Mouse (Mus musculus): ENCODE results near the gene Swsap1. TPM values are rescaled to one million over a fixed set of nuclear protein-coding genes. Genes with fewer than 3 reads are reported as not detected.

Swsap1 gene
- polyA plus RNA-seq, 1 experiment from 2014 or later: 4.9 TPM

DNA sequence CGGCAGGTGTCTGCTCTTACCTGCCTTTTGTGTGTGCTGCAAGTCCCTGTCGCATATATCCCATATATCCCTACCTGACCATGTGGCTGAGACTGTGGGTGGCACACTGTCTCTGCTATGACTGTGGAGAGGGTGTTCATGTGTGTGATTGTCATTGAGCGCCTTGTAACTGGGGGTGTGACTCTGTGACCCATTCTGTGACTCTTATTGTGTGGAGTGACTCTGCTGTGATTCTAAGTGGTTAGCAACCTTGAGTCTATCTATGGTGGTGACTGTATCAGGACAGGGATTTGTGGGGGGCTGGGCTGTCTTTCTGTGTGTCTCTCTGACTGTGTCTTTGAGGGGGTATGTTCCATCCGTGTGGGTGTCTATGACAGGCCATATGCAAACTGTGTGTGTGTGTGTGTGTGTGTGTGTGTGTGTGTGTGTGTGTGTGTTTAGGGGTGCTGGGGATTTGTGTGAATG, 17.8 kb upstream of the Swsap1 start:
- Histone ChIP-seq H3K4me3 (peak overlapping the region; percentile 61), H3K36me3 (peaks cover 7% of the 10 kb centered on the region; the same call in 1 of the 2 replicates), H3K4me1 (peaks cover 11% of the 10 kb centered on the region), H3K27me3 (peaks cover 3% of the 10 kb centered on the region; the same call in 1 of the 2 replicates), H3K27ac (no peak overlapping the region), H3K9me3 (no peaks in the 10 kb centered on the region), H3K4me2 (replicated peaks) (peak overlapping the region; percentile 75), H3K9ac (no peak overlapping the region)
- no peak for ATAC-seq (ENCODE audit: low FRiP score, low read depth)
- WGBS: 84% methylated on average over 4 of the region's 4 CpGs

DNA sequence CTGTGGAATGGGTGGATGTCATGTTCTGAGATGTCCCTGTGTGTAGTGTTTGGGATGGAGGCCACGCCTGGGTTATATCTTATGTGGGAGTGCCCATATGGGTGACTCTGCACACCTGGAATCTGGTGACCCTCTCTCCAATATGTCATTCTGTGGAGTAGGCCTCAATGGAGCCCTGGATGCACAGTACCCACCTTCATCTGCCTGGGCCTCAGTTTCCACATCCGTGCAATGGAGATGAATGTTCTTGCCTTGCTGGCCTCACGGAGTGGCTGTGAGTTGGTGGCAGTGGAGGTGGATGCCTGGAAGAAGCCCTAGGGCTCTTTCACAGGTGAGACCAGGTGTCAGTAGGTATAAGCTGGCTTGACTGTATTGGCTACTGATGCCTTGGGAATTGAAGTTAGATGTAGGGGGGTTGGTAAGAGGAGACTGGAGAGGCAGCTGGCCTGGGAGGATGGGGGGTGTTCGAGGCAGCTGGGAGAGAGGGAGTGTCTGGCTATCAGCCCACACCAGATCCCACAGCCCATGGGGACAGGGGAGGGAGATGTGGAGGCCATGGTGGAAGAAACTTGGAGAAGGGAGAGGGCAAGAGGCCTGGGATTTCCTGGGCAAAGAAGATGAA, 17.2 kb upstream of the Swsap1 start:
- Histone ChIP-seq H3K9me3 (no peaks in the 10 kb centered on the region), H3K27ac (no peak overlapping the region), H3K36me3 (peaks cover 7% of the 10 kb centered on the region; the same call in 1 of the 2 replicates), H3K27me3 (peaks cover 6% of the 10 kb centered on the region), H3K4me2 (replicated peaks) (no peak overlapping the region), H3K4me3 (no peak overlapping the region), H3K9ac (no peak overlapping the region), H3K4me1 (peaks cover 11% of the 10 kb centered on the region)
- no peak for ATAC-seq (ENCODE audit: low FRiP score, low read depth)
- 83% methylated on average over 4 of the region's 4 CpGs for WGBS

DNA sequence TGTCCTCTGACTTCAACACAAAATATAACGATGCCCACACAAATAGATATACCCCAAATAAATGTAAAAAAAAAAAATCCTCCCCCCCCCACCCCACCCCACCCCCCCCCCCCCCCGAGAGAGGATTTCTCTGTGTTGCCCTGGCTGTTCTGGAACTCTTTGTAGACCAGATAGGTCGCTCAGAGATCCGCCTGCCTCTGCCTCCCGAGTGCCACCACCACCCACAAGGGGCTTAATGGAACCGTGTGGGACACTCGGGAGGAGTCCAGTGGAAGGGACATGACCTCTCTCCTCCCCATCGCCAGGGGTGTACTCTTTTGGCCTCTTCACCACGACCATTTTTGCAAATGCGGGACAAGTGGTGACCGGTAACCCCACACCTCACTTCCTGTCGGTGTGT, 12.5 kb upstream of the Swsap1 start:
- H3K36me3 ChIP-seq: peaks cover 7% of the 10 kb centered on the region; the same call in 1 of the 2 replicates
- H3K9me3 ChIP-seq: no peaks in the 10 kb centered on the region
- no peak overlapping the region for H3K27ac ChIP-seq
- no peak overlapping the region for H3K4me2 ChIP-seq (replicated peaks)
- peaks cover 37% of the 10 kb centered on the region for H3K27me3 ChIP-seq
- no peak for ATAC-seq (ENCODE audit: low FRiP score, low read depth)
- peaks cover 4% of the 10 kb centered on the region for H3K4me1 ChIP-seq
- H3K4me3 ChIP-seq: no peak overlapping the region
- WGBS: 74% methylated on average over 12 of the region's 12 CpGs
- H3K9ac ChIP-seq: no peak overlapping the region

DNA sequence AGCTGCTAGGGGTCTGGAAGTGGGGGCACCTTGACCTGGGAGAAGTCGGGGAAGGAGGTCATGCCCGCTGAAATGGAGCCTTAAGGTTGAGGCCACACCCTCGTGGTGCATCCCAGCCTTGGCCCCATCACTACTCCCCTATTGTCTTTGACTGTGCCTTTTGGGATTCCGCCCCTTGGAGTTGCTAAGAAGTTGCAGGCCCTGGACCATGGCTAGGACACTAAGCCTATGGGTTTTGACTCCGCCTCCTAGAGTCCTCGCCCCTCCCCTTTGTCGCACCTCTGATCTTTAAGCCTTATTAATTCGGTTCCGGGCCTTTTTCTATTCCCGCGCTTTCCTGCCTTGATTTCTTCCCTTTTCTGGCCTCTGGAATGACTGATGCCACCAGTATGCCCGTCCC, 11.9 kb upstream of the Swsap1 start:
- Histone ChIP-seq H3K4me3 (no peak overlapping the region), H3K36me3 (peaks cover 7% of the 10 kb centered on the region; the same call in 1 of the 2 replicates), H3K4me2 (replicated peaks) (no peak overlapping the region), H3K9ac (no peak overlapping the region), H3K9me3 (no peaks in the 10 kb centered on the region), H3K27me3 (peaks cover 43% of the 10 kb centered on the region), H3K27ac (no peak overlapping the region), H3K4me1 (peaks cover 4% of the 10 kb centered on the region)
- no peak for ATAC-seq (ENCODE audit: low FRiP score, low read depth)
- 49% methylated on average over 12 of the region's 12 CpGs for WGBS

DNA sequence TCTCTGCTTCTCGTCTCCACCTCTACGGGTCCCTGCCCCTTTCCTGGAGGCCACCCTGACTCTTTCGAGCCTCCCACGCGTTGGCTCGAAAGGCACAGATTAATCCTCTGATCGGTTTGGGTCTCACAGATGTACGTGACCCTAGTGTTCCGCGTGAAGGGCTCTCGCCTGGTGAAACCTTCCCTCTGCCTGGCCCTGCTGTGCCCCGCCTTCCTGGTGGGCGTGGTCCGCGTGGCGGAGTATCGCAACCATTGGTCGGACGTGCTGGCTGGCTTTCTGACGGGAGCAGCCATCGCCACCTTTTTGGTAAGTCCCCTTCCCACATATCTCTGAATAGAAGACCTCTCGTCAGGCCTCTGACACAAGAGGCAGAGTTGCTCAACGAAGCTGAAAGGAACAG, 11.3 kb upstream of the Swsap1 start:
- Histone ChIP-seq H3K9ac (no peak overlapping the region), H3K36me3 (peaks cover 7% of the 10 kb centered on the region; the same call in 1 of the 2 replicates), H3K27ac (no peak overlapping the region), H3K4me1 (peaks cover 4% of the 10 kb centered on the region), H3K9me3 (no peaks in the 10 kb centered on the region), H3K4me2 (replicated peaks) (0 out of 2 replicates have a peak overlapping the region, but pooled peaks have one; percentile 5), H3K27me3 (peaks cover 46% of the 10 kb centered on the region), H3K4me3 (no peak overlapping the region)
- 12% methylated on average over 23 of the region's 23 CpGs for WGBS
- no peak for ATAC-seq (ENCODE audit: low FRiP score, low read depth)

DNA sequence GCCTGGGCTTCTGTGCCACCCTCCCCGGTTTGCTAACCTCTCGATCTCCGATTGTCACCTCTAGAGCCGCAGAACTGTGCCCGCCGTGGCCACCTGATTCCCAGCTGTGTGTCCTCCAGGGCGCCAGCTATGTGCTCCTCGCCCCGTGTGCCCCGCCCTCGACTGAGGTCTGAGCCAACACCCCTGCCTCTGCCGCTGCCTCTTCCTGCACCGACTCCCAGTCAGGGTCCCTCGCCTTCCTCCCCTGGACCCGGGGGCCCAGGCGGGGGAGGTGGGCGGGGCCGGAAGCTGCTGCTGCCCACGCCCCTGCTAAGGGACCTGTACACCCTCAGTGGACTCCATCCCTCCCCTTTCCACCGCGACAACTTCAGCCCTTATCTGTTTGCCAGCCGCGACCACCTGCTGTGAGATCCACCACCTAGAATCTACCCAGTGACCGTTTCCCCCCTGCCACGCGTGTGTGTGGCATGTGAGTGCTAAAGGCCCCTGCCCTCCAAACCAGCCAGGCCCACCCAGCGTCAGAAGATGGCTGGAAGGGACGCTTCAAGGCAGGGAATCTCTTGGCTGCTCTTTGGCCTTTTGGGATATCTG, 7.9 kb upstream of the Swsap1 start:
- Histone ChIP-seq H3K9me3 (no peaks in the 10 kb centered on the region), H3K4me1 (peaks cover 4% of the 10 kb centered on the region), H3K27me3 (peaks cover 46% of the 10 kb centered on the region), H3K4me2 (replicated peaks) (peak overlapping the region; percentile 27; the same call in 1 of the 2 replicates), H3K9ac (no peak overlapping the region), H3K27ac (no peak overlapping the region), H3K36me3 (no peaks in the 10 kb centered on the region), H3K4me3 (no peak overlapping the region)
- WGBS: 4% methylated on average over 26 of the region's 28 CpGs
- ATAC-seq (ENCODE audit: low FRiP score, low read depth): no peak

DNA sequence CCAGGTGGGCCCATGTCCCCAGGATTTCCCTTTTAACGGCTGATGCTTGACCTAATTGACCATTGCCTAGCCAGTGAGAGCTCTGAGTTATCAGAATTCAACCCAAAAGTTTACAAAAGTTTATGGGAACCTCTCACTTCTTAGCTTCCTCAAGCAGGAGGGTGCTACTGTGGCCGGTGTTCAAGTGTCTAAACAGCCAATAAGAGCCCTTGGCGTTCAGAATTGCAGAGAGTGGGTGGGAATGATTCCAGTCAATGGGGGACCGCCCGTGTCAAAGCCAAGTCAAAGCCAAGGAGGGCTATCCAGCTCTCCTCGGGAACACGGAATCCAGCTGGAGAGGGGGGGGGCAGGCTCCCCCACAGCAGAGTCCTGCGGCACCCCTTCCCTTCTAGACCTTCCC, 7.4 kb upstream of the Swsap1 start:
- H3K27me3 ChIP-seq: peaks cover 45% of the 10 kb centered on the region
- no peak overlapping the region for H3K27ac ChIP-seq
- H3K4me3 ChIP-seq: no peak overlapping the region
- ATAC-seq (ENCODE audit: low FRiP score, low read depth): no peak
- no peak overlapping the region for H3K9ac ChIP-seq
- H3K36me3 ChIP-seq: no peaks in the 10 kb centered on the region
- H3K9me3 ChIP-seq: no peaks in the 10 kb centered on the region
- no peak overlapping the region for H3K4me2 ChIP-seq (replicated peaks)
- 55% methylated on average over 8 of the region's 8 CpGs for WGBS
- peaks cover 4% of the 10 kb centered on the region for H3K4me1 ChIP-seq

DNA sequence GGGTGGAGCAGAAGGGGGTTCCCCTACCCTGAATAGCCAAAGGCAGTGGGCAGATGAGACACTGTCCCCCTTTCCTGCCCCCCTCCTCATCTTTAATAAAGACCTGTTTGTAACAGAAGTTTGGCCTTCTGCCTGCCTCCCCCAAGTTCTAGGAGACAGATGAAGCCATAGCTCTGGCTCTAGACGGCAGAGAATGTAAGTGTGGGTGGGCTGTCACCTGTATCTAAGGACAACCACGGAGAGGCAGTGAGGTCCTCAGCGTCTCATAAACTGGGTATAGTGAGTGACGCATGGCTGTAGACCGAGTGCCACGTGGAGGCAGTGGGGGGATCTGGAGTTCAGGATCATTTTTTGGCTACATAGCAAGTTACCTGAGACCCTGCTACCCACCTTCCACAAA, 6.8 kb upstream of the Swsap1 start:
- WGBS: 66% methylated on average over 6 of the region's 6 CpGs
- Histone ChIP-seq H3K4me3 (no peak overlapping the region), H3K4me2 (replicated peaks) (no peak overlapping the region), H3K36me3 (no peaks in the 10 kb centered on the region), H3K4me1 (peaks cover 4% of the 10 kb centered on the region), H3K9me3 (no peaks in the 10 kb centered on the region), H3K9ac (no peak overlapping the region), H3K27me3 (peaks cover 39% of the 10 kb centered on the region), H3K27ac (no peak overlapping the region)
- ATAC-seq (ENCODE audit: low FRiP score, low read depth): no peak

DNA sequence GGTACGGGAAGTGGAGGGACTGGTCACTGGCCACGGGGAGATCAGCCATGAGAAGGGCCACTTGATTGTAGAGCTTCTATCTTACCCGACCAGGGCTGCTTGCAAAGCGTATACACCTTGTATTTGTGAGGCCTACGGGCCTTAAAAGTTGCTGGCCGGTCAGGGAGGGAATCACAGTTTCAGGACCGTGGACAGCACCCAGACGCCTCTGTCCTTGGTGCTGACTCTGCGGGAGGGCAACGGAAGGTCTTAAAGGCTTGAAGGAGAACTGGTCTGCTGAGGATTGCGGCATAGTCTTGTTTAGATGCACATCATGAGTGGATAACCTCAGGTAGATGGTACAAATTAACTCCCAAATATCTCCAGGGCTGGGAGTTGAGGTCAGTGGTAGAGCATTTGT, 5.2 kb upstream of the Swsap1 start:
- no peaks in the 10 kb centered on the region for H3K36me3 ChIP-seq
- no peak overlapping the region for H3K4me2 ChIP-seq (replicated peaks)
- H3K27ac ChIP-seq: no peak overlapping the region
- peaks cover 33% of the 10 kb centered on the region for H3K27me3 ChIP-seq
- WGBS: 19% methylated on average over 11 of the region's 11 CpGs
- no peak for ATAC-seq (ENCODE audit: low FRiP score, low read depth)
- no peak overlapping the region for H3K4me3 ChIP-seq
- no peaks in the 10 kb centered on the region for H3K9me3 ChIP-seq
- H3K4me1 ChIP-seq: peaks cover 4% of the 10 kb centered on the region
- no peak overlapping the region for H3K9ac ChIP-seq

DNA sequence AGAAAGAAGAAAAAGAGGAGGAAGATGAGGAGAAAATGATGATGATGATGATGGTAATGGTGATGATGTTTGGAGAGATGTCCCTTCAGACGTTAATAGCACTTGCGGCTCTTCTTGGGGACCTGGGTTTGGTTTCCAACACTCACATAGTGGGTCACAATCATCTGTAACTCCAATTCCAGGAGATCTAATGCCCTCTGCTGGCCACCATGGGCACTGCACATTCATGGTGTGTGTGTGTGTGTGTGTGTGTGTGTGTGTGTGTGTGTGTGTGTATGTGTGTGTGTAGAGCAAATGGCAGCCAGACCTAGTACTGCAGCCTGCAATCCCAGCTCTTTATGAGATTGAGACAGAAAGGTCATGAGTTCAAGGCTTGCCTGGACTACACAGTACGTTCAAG, 3.6 kb upstream of the Swsap1 start:
- no peaks in the 10 kb centered on the region for H3K36me3 ChIP-seq
- peaks cover 11% of the 10 kb centered on the region for H3K4me1 ChIP-seq
- H3K9ac ChIP-seq: no peak overlapping the region
- H3K4me2 ChIP-seq (replicated peaks): no peak overlapping the region
- H3K4me3 ChIP-seq: no peak overlapping the region
- H3K27ac ChIP-seq: no peak overlapping the region
- H3K27me3 ChIP-seq: peaks cover 20% of the 10 kb centered on the region
- 74% methylated on average over 3 of the region's 3 CpGs for WGBS
- no peak for ATAC-seq (ENCODE audit: low FRiP score, low read depth)
- H3K9me3 ChIP-seq: no peaks in the 10 kb centered on the region

DNA sequence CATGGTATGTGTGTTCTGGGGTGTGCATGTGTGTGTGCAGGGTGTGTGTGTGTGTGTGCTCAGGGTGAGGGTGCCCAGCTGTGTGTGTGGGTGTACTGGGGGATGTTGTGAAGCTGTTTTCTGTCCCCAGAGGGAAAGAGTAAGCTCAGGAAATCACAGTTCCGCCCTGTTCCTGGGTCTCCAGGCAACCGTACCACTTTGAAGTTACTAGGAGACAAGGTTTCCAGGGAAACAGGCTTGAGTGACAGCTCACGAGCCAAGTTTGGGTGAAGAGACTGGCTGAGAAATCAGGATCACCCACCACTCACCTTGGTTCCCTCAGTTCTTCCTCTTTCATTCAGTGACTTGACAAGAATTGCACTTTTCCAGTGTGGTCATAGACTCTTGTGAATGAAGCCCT, 2.0 kb upstream of the Swsap1 start:
- ATAC-seq (ENCODE audit: low FRiP score, low read depth): no peak
- H3K27ac ChIP-seq: no peak overlapping the region
- peaks cover 5% of the 10 kb centered on the region; the same call in 1 of the 2 replicates for H3K36me3 ChIP-seq
- no peak overlapping the region for H3K9ac ChIP-seq
- WGBS: 9% methylated on average over 3 of the region's 3 CpGs
- no peaks in the 10 kb centered on the region for H3K9me3 ChIP-seq
- H3K4me1 ChIP-seq: peaks cover 7% of the 10 kb centered on the region
- no peak overlapping the region for H3K4me3 ChIP-seq
- H3K27me3 ChIP-seq: peaks cover 4% of the 10 kb centered on the region
- no peak overlapping the region for H3K4me2 ChIP-seq (replicated peaks)

DNA sequence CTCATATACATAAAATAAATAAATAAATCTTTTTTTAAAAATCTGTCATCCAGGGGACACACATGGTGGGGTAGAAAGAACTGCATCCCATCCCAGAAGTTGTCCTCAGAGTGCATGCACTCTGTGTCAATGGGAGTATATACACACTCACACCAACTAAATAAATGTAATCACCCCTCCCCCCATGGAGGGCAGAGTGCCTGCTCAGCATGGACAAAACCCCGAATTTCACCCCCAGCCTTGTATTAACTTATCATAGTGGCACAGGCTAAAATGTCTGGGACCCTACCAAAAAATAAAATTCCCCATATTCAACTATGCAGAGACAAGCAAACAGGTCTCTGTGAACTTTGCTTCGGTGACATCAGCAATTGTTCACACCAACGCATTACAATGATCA, 920 bp upstream of the Swsap1 start:
- no peak overlapping the region for H3K27ac ChIP-seq
- peaks cover 7% of the 10 kb centered on the region for H3K4me1 ChIP-seq
- no peaks in the 10 kb centered on the region for H3K9me3 ChIP-seq
- H3K27me3 ChIP-seq: peaks cover 11% of the 10 kb centered on the region
- 77% methylated on average over 3 of the region's 3 CpGs for WGBS
- peak overlapping the region; percentile 70 for H3K4me2 ChIP-seq (replicated peaks)
- no peak overlapping the region for H3K9ac ChIP-seq
- ATAC-seq (ENCODE audit: low FRiP score, low read depth): no peak
- no peak overlapping the region for H3K4me3 ChIP-seq
- peaks cover 5% of the 10 kb centered on the region; the same call in 1 of the 2 replicates for H3K36me3 ChIP-seq
